Mouse (Mus musculus) megakaryocyte, embryonic 14.5 days (primary cell): ENCODE results near the gene Stc2.

Experiments used
- FLI1 ChIP-seq: IDR thresholded peaks from 2 replicates; pipeline ENCODE4 v1.6.1; 2012; ENCODE audit warnings: low read length, inconsistent platforms, mixed read lengths
- GATA1 ChIP-seq: IDR thresholded peaks from 3 replicates; pipeline ENCODE4 v1.6.1; 2012; ENCODE audit warnings: mixed read lengths, low read length, inconsistent platforms, borderline replicate concordance

DNA sequence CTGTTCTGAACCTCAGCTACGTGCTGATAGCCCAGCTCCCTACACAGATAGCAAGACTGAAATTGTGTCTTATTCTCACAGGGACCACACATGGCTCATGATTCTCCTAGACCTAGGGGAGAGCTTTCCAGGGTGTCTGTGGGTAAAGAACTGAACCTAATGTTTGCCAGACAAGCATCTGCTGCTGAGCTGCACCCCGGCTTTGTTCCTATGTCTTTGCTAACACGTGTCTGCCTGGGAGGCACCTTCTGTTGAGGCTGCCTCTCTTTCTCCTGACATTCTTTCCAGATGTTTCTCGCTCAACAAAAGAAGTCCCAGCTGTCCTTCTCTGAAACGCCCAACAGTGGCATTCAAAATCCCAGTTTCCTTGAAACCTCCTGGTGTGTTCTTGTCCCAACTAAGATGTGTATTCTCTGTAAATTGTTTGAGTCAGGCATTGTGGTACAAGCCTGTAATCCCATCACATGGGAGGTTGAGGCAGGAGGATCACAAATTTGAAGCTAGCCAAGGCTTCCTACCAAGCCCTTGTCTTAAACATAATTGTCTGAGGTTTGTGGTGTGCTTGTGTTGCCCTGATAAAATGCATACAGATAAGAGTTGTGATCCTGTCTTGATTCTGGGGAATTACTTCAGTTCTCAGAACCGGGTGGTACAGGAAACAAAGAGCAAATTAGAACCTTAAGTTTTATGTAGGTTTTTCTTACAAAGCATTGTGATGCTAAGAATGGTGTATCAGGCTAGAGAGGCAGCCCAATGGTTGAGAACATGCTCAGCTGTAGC is 27.0 kb upstream of the Stc2 start:
- no peak for TF ChIP-seq GATA1
- TF ChIP-seq FLI1 = no peak
